Mouse (Mus musculus) ovary, adult 10 weeks (tissue): Measurements from ENCODE around the gene Krtap12-1. TPM values are rescaled to one million over a fixed set of nuclear protein-coding genes. Genes with fewer than 3 reads are reported as not detected.

ENCODE experiments used
- polyA plus RNA-seq: library from polyadenylated mRNA; stranded (reverse); fragments of 350-450 nt; fragmentation: Illumina TruSeq; extraction: RNeasy Lipid Tissue Mini Kit (QIAGEN cat#74804); gene quantifications from one replicate; pipeline ENCODE4 v1.2.3, GENCODE M21; 2014

Krtap12-1 gene
- not detected for polyA plus RNA-seq

DNA sequence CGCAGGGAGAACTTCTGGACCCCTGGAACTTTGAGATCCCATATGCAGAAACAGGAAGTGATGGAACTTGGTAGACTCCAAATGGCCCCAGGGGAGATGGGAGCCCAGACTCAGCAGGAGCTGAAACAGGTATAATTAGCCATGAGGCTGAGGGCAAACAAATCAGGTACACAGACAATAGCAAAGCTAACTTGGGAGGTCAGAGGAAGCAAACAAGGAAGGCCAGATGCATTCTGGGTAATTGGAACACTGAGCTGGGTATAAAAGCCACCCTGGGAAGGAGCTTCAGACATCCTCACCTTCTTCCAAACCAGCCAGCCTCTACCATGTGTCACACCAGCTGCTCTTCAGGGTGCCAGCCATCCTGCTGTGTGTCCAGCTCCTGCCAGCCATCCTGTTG, at the start of gene Krtap12-1:
TSS of gene Krtap12-1 (plus strand) at position 301 of the 400 bp plus-strand sequence.

DNA sequence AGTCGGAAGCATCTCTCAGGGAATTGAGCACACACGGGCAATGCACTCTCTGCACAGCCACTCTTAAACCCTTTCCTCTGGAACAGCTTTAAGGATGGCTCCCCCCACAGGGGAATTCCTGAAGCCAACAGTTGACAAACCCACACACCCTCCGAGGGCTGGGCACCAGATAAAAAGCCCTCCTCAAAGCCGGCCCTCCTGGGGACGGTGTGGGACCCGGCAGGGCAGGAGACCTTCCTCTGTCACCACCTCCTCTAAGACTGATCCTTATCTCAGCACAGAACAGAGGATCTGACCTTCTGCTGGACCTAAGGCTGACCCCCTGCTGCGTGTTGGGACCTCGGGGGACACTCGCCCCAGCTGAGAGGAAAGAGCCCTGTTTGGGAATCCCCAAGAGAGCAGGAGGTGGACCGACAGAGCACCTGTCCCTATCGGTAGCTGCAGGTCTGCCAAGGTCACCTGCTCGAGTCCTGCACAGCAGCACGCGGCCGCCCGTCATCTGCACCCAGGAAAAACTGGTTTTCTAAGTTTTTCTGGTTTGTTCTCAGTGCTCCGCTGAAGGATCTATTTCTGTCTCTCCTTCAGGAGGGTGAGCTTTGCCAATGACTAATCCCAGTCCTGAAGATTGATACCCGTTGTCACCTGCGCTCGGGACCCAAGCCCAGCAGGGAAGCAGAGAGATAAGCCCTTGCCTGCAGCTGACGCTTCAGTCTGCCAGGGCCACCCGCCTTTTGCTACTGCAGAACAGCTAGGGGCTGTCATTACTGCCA, 34.3 kb upstream of the Krtap12-1 start, which contains the start of gene Tspear:
TSS of gene Tspear (plus strand) at position 675 of the 770 bp plus-strand sequence.

DNA sequence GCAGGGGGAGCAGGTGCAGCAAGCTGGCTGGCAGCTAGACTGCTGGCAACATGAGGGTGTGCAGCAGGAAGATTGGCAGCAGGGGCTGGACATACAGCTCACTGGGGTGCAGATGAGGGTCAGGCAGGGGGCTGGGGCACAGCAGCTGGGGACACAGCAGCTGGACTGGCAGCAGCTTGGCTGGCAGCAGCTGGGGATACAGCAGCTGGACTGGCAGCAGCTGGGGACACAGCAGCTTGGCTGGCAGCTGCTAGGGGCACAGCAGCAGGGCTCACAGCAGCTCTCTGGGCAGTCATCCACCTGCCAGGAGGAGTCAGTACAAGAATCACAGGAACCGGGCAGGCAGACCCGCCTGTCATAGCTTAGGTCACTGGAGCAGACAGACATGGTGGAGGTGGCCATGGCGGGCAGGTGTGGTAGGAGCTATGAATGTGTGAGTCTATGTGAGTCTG, 30.0 kb upstream of the Krtap12-1 start, which contains the start of gene Gm19402:
TSS of gene Gm19402 (minus strand) at position 402 of the 452 bp plus-strand sequence.

DNA sequence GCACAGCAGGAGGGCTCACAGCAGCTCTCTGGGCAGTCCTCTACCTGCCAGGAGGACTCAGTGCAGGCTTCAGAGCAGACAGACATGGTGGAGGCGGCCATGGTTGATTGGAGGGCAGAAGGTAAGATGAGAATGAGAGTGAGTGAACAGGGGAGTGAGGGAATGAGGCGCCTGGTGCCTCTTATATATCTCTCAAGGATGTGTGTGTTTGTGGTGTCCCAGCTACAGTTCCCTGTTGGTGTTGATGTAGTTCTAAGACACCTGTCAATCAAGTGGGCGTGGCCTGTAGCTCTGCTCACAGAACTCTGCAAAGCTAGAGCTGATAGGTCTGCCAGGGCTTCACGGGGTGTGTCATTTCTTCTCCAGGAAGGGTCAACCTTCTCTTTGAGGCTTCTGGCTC, 23.3 kb upstream of the Krtap12-1 start, which contains the start of gene Gm9508:
TSS of gene Gm9508 (minus strand) at position 101 of the 400 bp plus-strand sequence.

DNA sequence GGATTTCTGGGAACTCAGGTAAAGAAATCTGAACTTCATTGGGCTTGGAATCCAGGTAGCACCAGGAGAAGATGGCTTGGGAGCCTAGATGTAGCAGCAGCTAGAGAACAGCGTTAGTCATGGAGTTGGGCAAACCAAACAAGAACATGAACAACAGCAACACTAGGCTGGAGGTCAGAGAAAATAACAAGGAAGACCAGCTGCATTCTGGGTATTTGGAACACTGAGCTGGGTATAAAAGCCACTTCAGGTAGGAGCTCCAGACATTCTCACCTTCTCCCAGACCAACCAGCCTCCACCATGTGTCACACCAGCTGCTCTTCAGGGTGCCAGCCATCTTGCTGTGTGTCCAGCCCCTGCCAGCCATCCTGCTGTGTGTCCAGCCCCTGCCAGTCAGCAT, 14.1 kb upstream of the Krtap12-1 start, which contains the start of gene Gm10272:
TSS of gene Gm10272 (plus strand) at position 301 of the 400 bp plus-strand sequence.

DNA sequence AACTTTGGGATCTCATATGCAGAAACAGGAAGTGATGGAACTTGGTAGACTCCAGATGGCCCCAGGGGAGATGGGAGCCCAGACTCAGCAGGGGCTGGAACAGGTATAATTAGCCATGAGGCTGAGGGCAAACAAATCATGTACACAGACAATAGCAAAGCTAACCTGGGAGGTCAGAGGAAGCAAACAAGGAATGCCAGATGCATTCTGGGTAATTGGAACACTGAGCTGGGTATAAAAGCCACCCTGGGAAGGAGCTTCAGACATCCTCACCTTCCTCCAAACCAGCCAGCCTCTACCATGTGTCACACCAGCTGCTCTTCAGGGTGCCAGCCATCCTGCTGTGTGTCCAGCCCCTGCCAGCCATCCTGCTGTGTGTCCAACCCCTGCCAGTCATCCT, 9.2 kb upstream of the Krtap12-1 start, which contains the start of gene Gm10024:
TSS of gene Gm10024 (plus strand) at position 301 of the 400 bp plus-strand sequence.

DNA sequence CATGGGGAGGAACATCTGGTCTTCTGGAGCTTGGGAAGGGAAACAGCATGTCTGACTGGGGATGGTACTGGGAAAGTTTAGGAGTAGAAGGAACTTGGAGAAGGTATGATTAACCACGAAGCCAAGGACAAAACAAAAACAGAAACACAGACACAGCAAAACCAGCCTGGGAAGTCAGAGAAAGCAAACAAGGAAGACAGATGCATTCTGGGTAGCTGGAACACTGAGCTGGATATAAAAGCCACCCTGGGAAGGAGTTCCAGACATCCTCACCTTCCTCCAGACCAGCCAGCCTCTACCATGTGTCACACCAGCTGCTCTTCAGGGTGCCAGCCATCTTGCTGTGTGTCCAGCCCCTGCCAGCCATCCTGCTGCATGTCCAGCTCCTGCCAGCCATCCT, 4.9 kb upstream of the Krtap12-1 start, which contains the start of gene Gm10142:
TSS of gene Gm10142 (plus strand) at position 301 of the 400 bp plus-strand sequence.

DNA sequence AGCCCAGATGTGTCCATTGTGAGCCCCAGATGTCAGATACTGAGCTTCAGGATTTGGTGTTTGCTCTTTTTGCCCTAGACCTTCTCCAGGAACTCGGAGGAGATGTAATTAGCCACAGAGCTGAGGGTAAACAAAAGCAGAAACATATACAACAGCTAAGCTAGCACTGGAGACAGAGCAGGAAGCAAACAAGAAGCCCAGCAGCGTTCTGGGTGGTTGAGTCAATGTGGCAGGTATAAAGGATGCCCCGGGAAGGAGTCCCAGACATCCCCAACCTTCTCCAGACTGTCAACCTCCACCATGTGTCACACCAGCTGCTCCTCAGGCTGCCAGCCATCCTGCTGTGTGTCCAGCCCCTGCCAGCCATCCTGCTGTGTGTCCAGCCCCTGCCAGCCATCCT, 5.8 kb downstream of the Krtap12-1 start, which contains the start of gene Gm10100:
TSS of gene Gm10100 (plus strand) at position 301 of the 400 bp plus-strand sequence.

DNA sequence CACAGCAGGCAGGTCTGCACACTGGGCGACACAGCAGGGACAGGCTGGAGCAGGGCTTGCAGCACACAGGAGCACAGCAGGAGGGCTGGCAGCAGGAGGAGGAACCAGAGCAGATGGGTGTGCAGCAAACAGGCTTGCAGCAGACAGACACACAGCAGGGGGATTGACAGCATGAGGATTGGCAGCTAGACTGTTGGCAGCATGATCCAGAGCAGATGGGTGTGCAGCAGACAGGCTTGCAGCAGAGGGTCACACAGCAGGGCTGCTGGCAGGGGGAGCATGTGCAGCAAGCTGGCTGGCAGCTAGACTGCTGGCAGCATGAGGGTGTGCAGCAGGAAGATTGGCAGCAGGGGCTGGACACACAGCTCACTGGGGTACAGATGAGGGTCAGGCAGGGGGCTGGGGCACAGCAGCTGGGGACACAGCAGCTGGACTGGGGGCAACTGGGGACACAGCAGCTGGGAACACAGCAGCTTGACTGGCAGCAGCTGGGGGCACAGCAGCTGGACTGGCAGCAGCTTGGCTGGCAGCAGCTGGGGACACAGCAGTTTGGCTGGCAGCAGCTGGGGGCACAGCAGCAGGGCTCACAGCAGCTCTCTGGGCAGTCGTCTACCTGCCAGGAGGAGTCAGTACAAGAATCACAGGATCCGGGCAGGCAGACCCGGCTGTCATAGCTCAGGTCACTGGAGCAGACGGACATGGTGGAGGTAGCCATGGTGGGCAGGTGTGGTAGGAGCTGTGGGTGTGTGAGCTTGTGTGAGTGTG, 21.7 kb downstream of the Krtap12-1 start, which contains the start of gene Gm18596:
TSS of gene Gm18596 (minus strand) at position 715 of the 765 bp plus-strand sequence.

DNA sequence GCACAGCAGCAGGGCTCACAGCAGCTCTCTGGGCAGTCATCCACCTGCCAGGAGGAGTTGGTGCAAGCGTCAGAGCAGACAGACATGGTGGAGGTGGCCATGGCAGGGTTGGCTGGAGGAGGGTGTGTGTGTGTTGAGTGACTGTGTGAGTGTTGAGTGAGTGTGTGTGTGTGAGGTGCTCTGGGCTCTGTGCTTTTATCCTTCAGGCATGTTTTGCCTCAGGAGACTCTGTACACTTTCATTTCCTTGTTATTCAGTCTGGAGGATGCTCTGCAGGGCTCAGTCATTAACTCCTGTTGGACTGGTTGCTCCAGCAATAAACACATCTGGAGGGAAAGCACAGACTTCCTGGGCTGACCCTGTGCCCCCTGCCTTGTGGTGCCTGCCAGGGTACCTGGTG, 30.9 kb downstream of the Krtap12-1 start, which contains the start of gene Gm9736:
TSS of gene Gm9736 (minus strand) at position 101 of the 400 bp plus-strand sequence.

DNA sequence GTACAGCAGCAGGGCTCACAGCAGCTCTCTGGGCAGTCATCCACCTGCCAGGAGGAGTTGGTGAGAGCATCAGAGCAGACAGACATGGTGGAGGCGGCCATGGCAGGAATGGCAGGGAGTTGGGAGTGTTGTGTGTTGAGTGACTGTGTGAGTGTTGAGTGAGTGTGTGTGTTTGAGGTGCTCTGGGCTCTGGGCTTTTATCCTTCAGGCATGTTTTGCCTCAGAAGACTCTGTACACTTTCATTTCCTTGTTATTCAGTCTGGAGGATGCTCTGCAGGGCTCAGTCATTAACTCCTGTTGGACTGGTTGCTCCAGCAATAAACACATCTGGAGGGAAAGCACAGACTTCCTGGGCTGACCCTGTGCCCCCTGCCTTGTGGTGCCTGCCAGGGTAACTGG, 39.2 kb downstream of the Krtap12-1 start, which contains the start of gene Gm3233:
TSS of gene Gm3233 (minus strand) at position 101 of the 400 bp plus-strand sequence.

Other genes starting within 250 kb of the Krtap12-1 start
- 0.68 TPM for gene Fam207a, start 204.8 kb upstream of the Krtap12-1 start, polyA plus RNA-seq
- 3.1 TPM for gene Itgb2, start 190.3 kb upstream of the Krtap12-1 start, polyA plus RNA-seq
- 132 TPM for gene Pttg1ip, start 138.9 kb upstream of the Krtap12-1 start, polyA plus RNA-seq
- 91.3 TPM for gene Sumo3, start 114.5 kb upstream of the Krtap12-1 start, polyA plus RNA-seq
- gene Gm49325, start 114.4 kb upstream of the Krtap12-1 start, polyA plus RNA-seq = 1.9 TPM
- gene Ube2g2, start 98.3 kb upstream of the Krtap12-1 start, polyA plus RNA-seq = 6.0 TPM
- gene Tspear, start 34.0 kb upstream of the Krtap12-1 start, polyA plus RNA-seq = not detected
- gene Gm19402, start 29.8 kb upstream of the Krtap12-1 start, polyA plus RNA-seq = not detected
- not detected for gene Gm9508, start 23.4 kb upstream of the Krtap12-1 start, polyA plus RNA-seq
- gene Gm10272, start 14.0 kb upstream of the Krtap12-1 start, polyA plus RNA-seq = not detected
- not detected for gene Gm10024, start 9.1 kb upstream of the Krtap12-1 start, polyA plus RNA-seq
- gene Gm10142, start 4.8 kb upstream of the Krtap12-1 start, polyA plus RNA-seq = not detected
- not detected for gene Gm10100, start 5.9 kb downstream of the Krtap12-1 start, polyA plus RNA-seq
- not detected for gene Gm18596, start 22.0 kb downstream of the Krtap12-1 start, polyA plus RNA-seq
- gene Gm9736, start 30.8 kb downstream of the Krtap12-1 start, polyA plus RNA-seq = not detected
- gene Gm3233, start 39.1 kb downstream of the Krtap12-1 start, polyA plus RNA-seq = not detected
- gene Gm3238, start 50.7 kb downstream of the Krtap12-1 start, polyA plus RNA-seq = not detected
- gene Gm7138, start 56.3 kb downstream of the Krtap12-1 start, polyA plus RNA-seq = not detected
- not detected for gene Gm3250, start 61.9 kb downstream of the Krtap12-1 start, polyA plus RNA-seq
- not detected for gene Gm7137, start 67.6 kb downstream of the Krtap12-1 start, polyA plus RNA-seq
- gene Gm9639, start 74.5 kb downstream of the Krtap12-1 start, polyA plus RNA-seq = not detected
- gene Gm19668, start 78.5 kb downstream of the Krtap12-1 start, polyA plus RNA-seq = not detected
- not detected for gene Gm9507, start 91.2 kb downstream of the Krtap12-1 start, polyA plus RNA-seq
- gene Gm2696, start 94.1 kb downstream of the Krtap12-1 start, polyA plus RNA-seq = not detected
- gene Krtap10-4, start 106.5 kb downstream of the Krtap12-1 start, polyA plus RNA-seq = not detected
- not detected for gene Krtap10-10, start 115.3 kb downstream of the Krtap12-1 start, polyA plus RNA-seq
- not detected for gene Gm36176, start 126.2 kb downstream of the Krtap12-1 start, polyA plus RNA-seq
- not detected for gene Gm10318, start 132.3 kb downstream of the Krtap12-1 start, polyA plus RNA-seq
- not detected for gene Gm3285, start 141.4 kb downstream of the Krtap12-1 start, polyA plus RNA-seq
- gene Lrrc3, start 181.9 kb downstream of the Krtap12-1 start, polyA plus RNA-seq = 0.71 TPM
- gene Trpm2, start 250.0 kb downstream of the Krtap12-1 start, polyA plus RNA-seq = not detected